ENCODE assay signal across 8 mouse cellular contexts in genomic region chr7:43489631-43490125, GRCm38 (mm10). TPM values are rescaled to one million over a fixed set of nuclear protein-coding genes. Genes with fewer than 3 reads are reported as not detected.
DNase-seq lines count a peak whose midpoint lies in the region; ATAC-seq and TF ChIP-seq lines count a peak whose summit lies in the region.

Iglon5 (minus strand) TSS chr7:43490075.

- CTCF ChIA-PET in Patski (lab: Charles Lee), result no interaction called here

- no peaks in the 10 kb centered on the region for H3K9me3 ChIP-seq in heart, embryonic 10.5 days
- no peaks in the 10 kb centered on the region for H3K9me3 ChIP-seq in forebrain, postnatal 0 days (ENCODE audit: low read length)
- H3K9me3 ChIP-seq in limb, embryonic 14.5 days (ENCODE audit: control insufficient read depth, low read length), result no peaks in the 10 kb centered on the region
- no peaks in the 10 kb centered on the region for H3K9me3 ChIP-seq in stomach, embryonic 16.5 days (replicated peaks; ENCODE audit: control insufficient read depth, low read length)

- POLR2A ChIA-PET in Patski (lab: Charles Lee), result no interaction called here

- ATAC-seq in Patski, result peak; percentile 12
- peak; percentile 56 for ATAC-seq in forebrain, postnatal 0 days
- ATAC-seq in limb, embryonic 14.5 days (ENCODE audit: low FRiP score, low read depth), result peak; percentile 58
- 0 out of 2 replicates have a peak, but pooled peaks have one; percentile 23 for ATAC-seq in stomach, embryonic 16.5 days (ENCODE audit: insufficient read depth, low FRiP score)

- no peak for TF ChIP-seq POLR2A in limb, embryonic 14.5 days (IDR thresholded peaks at IDR 0.05; ENCODE audit: borderline replicate concordance, extremely low read depth, insufficient read depth, insufficient read length)

- peaks cover 9% of the 10 kb centered on the region; the same call in 1 of the 2 replicates for H3K4me1 ChIP-seq in heart, embryonic 10.5 days
- peaks cover 7% of the 10 kb centered on the region; the same call in 1 of the 2 replicates for H3K4me1 ChIP-seq in forebrain, postnatal 0 days (ENCODE audit: insufficient read depth)
- no peaks in the 10 kb centered on the region for H3K4me1 ChIP-seq in limb, embryonic 14.5 days (ENCODE audit: control insufficient read depth, insufficient read depth, low read length)
- H3K4me1 ChIP-seq in stomach, embryonic 16.5 days (ENCODE audit: control insufficient read depth, insufficient read depth, low read length), result no peaks in the 10 kb centered on the region; the same call in 1 of the 2 replicates

- H3K9ac ChIP-seq in forebrain, postnatal 0 days, result peak within 1 kb of the TSS; percentile 93
- H3K9ac ChIP-seq in limb, embryonic 14.5 days (ENCODE audit: low read depth, low read length, severe bottlenecking), result peak within 1 kb of the TSS; percentile 77
- H3K9ac ChIP-seq in stomach, embryonic 16.5 days (ENCODE audit: low read length), result peak within 1 kb of the TSS; percentile 68

- peak within 1 kb of the TSS; percentile 59 for H3K4me3 ChIP-seq in heart, embryonic 10.5 days
- H3K4me3 ChIP-seq in forebrain, postnatal 0 days (ENCODE audit: low read depth, low read length), result peak within 1 kb of the TSS; percentile 75
- H3K4me3 ChIP-seq in limb, embryonic 14.5 days (replicated peaks; ENCODE audit: low read length), result peak within 1 kb of the TSS; percentile 54
- H3K4me3 ChIP-seq in stomach, embryonic 16.5 days (replicated peaks; ENCODE audit: low read length), result peak within 1 kb of the TSS; percentile 48

- DNase-seq in heart, embryonic 10.5 days (ENCODE audit: low spot score), result no peak
- no peak for DNase-seq in heart, postnatal 14 days
- no peak for DNase-seq in Patski (ENCODE audit: low read depth, low spot score)
- DNase-seq in forebrain, postnatal 0 days, result peak; percentile 29
- DNase-seq in limb, embryonic 14.5 days (ENCODE audit: low spot score), result no peak
- no peak for DNase-seq in right cerebral cortex, postnatal 36 days (ENCODE audit: low spot score in 2 of 2)
- DNase-seq in frontal cortex, postnatal 36 days (ENCODE audit: low spot score in 2 of 2), result no peak

- H3K4me2 ChIP-seq in forebrain, postnatal 0 days (ENCODE audit: low read depth), result peak within 1 kb of the TSS; percentile 83
- H3K4me2 ChIP-seq in limb, embryonic 14.5 days (replicated peaks; ENCODE audit: low read depth, low read length, severe bottlenecking), result peak within 1 kb of the TSS; percentile 82
- peak within 1 kb of the TSS; percentile 67 for H3K4me2 ChIP-seq in stomach, embryonic 16.5 days (ENCODE audit: low read depth, low read length)

- no peaks in the 10 kb centered on the region for H3K36me3 ChIP-seq in heart, embryonic 10.5 days
- H3K36me3 ChIP-seq in forebrain, postnatal 0 days (ENCODE audit: insufficient read depth), result no peaks in the 10 kb centered on the region
- no peaks in the 10 kb centered on the region for H3K36me3 ChIP-seq in limb, embryonic 14.5 days (ENCODE audit: control insufficient read depth, insufficient read depth, low read length)
- no peaks in the 10 kb centered on the region for H3K36me3 ChIP-seq in stomach, embryonic 16.5 days (ENCODE audit: control insufficient read depth, insufficient read depth, low read length)

- WGBS in heart, embryonic 10.5 days, result under 1% methylated on average over 20 of the region's 41 CpGs
- 6% methylated on average over 22 of the region's 41 CpGs for WGBS in forebrain, postnatal 0 days
- whole genome bisulfite sequencing in limb, embryonic 14.5 days, result 4% methylated on average over 20 of the region's 41 CpGs
- 3% methylated on average over 19 of the region's 41 CpGs for WGBS in stomach, embryonic 16.5 days

- no peak for TF ChIP-seq CTCF in Patski (IDR thresholded peaks at IDR 0.05)
- TF ChIP-seq CTCF in forebrain, postnatal 0 days (IDR thresholded peaks at IDR 0.05; ENCODE audit: low read depth), result no peak

- in situ Hi-C loops in Patski (cut with MboI; ENCODE audit: low pct_unique_long_range_greater_than_20kb), result no loop called here

- H3K27ac ChIP-seq in heart, embryonic 10.5 days, result peak within 1 kb of the TSS; percentile 54
- peak within 1 kb of the TSS; percentile 83 for H3K27ac ChIP-seq in forebrain, postnatal 0 days (ENCODE audit: low read depth, low read length)
- H3K27ac ChIP-seq in limb, embryonic 14.5 days (replicated peaks; ENCODE audit: low read depth, low read length), result no peak within 1 kb of the TSS
- H3K27ac ChIP-seq in stomach, embryonic 16.5 days (ENCODE audit: low read length), result no peak within 1 kb of the TSS

- H3K27me3 ChIP-seq in heart, embryonic 10.5 days (ENCODE audit: insufficient read depth, poor library complexity, severe bottlenecking), result peaks cover 59% of the 10 kb centered on the region
- H3K27me3 ChIP-seq in Patski, result peaks cover 10% of the 10 kb centered on the region
- no peaks in the 10 kb centered on the region for H3K27me3 ChIP-seq in forebrain, postnatal 0 days (ENCODE audit: insufficient read depth, low read length)
- H3K27me3 ChIP-seq in limb, embryonic 14.5 days (ENCODE audit: control insufficient read depth, insufficient read depth, low read length), result no peaks in the 10 kb centered on the region
- no peaks in the 10 kb centered on the region for H3K27me3 ChIP-seq in stomach, embryonic 16.5 days (ENCODE audit: control insufficient read depth, insufficient read depth, low read length)

- intact Hi-C loops in heart, postnatal 14 days (cut with DNase I), result no loop called here

RNA-seq across cellular contexts. Expression of gene Iglon5, which starts in this region (rescaled TPM):
- 0.20 TPM in 1 of 2 replicates, not detected in the other for polyA plus RNA-seq in heart, embryonic 10.5 days (2016; fragmentation: Nextera tagmentation; extraction: Ambion mirVana)
- total RNA-seq in heart, postnatal 14 days (2021), result under 1 TPM; 0.24 to 0.36 TPM
- 5.7 TPM for polyA plus RNA-seq in Patski (2021)
- 24.9 and 26.1 TPM in 2 replicates for total RNA-seq in forebrain, postnatal 0 days (2014; rRNA removed)
- polyA plus RNA-seq in forebrain, postnatal 0 days (2015; fragmentation: Nextera tagmentation; extraction: Ambion mirVana), result 3.0 and 4.4 TPM in 2 replicates
- polyA plus RNA-seq in limb, embryonic 14.5 days (2012; rRNA removed), result 25.1 and 34.7 TPM in 2 replicates
- 1.1 and 1.2 TPM in 2 replicates for polyA plus RNA-seq in limb, embryonic 14.5 days (2014; fragmentation: Nextera tagmentation; extraction: Ambion mirVana)
- 0.30 and 0.39 TPM in 2 replicates for polyA plus RNA-seq in stomach, embryonic 16.5 days (2015; fragmentation: Nextera tagmentation; extraction: Ambion mirVana)

Comparison
In these comparisons a context has a peak if more than half of its experiments do, and no peak if none do; other contexts are left out.
1. RNA of gene Iglon5 (total RNA-seq): 24.9 to 26.1 TPM in forebrain, postnatal 0 days; 0.24 to 0.36 TPM in heart, postnatal 14 days; every median in the first group is over 10 times any median in the second.
2. Peak in ATAC-seq, H3K4me3 ChIP-seq, H3K9ac ChIP-seq and H3K4me2 ChIP-seq in stomach, embryonic 16.5 days; RNA of the gene not detected or under 1 TPM.
3. H3K27ac ChIP-seq: peak in heart, embryonic 10.5 days (single experiment) and forebrain, postnatal 0 days (single experiment); none in limb, embryonic 14.5 days (single experiment) and stomach, embryonic 16.5 days (single experiment).
4. Peak in every context shown above with its lines, with median percentiles within 50 percentile points of each other: H3K4me3 ChIP-seq, ATAC-seq, H3K4me2 ChIP-seq and H3K9ac ChIP-seq.